Mouse (Mus musculus): ENCODE data around the gene Nbeal1.
"Not testable (repeated sequence)": the region's sequence is repeated elsewhere in the genome, so short reads cannot be mapped to it uniquely, and the experiment has no call there.

Gene Nbeal1

GRCm38 (mm10) chr1:60179932-60180783, at the start of gene Nbeal1:
Gene Nbeal1 (plus strand): TSS chr1:60180599.
- DNase-seq (ENCODE audit: low read depth, low spot score), result peak; percentile 99

GRCm38 (mm10) chr1:60137346-60137745, 43.1 kb upstream of the Nbeal1 start:
- no peak for DNase-seq (ENCODE audit: low read depth, low spot score)

- DNase-seq (ENCODE audit: low read depth, low spot score), result no peak
Measured at GRCm38 (mm10) chr1:60152700-60153099, 27.7 kb upstream of the Nbeal1 start.

- no peak for DNase-seq (ENCODE audit: low read depth, low spot score)
Measured at GRCm38 (mm10) chr1:60156651-60157050, 23.7 kb upstream of the Nbeal1 start.

- peak; percentile 65 for DNase-seq (ENCODE audit: low read depth, low spot score)
Measured at GRCm38 (mm10) chr1:60158411-60158810, 22.0 kb upstream of the Nbeal1 start.

- DNase-seq (ENCODE audit: low read depth, low spot score), result no peak
Measured at GRCm38 (mm10) chr1:60163676-60164075, 16.7 kb upstream of the Nbeal1 start.

GRCm38 (mm10) chr1:60169626-60170025, 10.8 kb upstream of the Nbeal1 start:
- DNase-seq (ENCODE audit: low read depth, low spot score), result peak; percentile 13

GRCm38 (mm10) chr1:60170251-60170650, 10.1 kb upstream of the Nbeal1 start:
- no peak for DNase-seq (ENCODE audit: low read depth, low spot score)

- no peak for DNase-seq (ENCODE audit: low read depth, low spot score)
Measured at GRCm38 (mm10) chr1:60173119-60173518, 7.3 kb upstream of the Nbeal1 start.

- DNase-seq (ENCODE audit: low read depth, low spot score), result not testable (repeated sequence)
Measured at GRCm38 (mm10) chr1:60177814-60178213, 2.6 kb upstream of the Nbeal1 start.

- DNase-seq (ENCODE audit: low read depth, low spot score), result no peak
Measured at GRCm38 (mm10) chr1:60179376-60179775, 1.0 kb upstream of the Nbeal1 start.

- DNase-seq (ENCODE audit: low read depth, low spot score), result peak; percentile 40
Measured at GRCm38 (mm10) chr1:60180784-60181221, 404 bp downstream of the Nbeal1 start.

GRCm38 (mm10) chr1:60188454-60188853, 8.1 kb downstream of the Nbeal1 start:
- DNase-seq (ENCODE audit: low read depth, low spot score), result no peak

- no peak for DNase-seq (ENCODE audit: low read depth, low spot score)
Measured at GRCm38 (mm10) chr1:60196813-60197212, 16.4 kb downstream of the Nbeal1 start.

- DNase-seq (ENCODE audit: low read depth, low spot score), result no peak
Measured at GRCm38 (mm10) chr1:60199006-60199405, 18.6 kb downstream of the Nbeal1 start.

- DNase-seq (ENCODE audit: low read depth, low spot score), result no peak
Measured at GRCm38 (mm10) chr1:60236261-60236660, 55.9 kb downstream of the Nbeal1 start.

- no peak for DNase-seq (ENCODE audit: low read depth, low spot score)
Measured at GRCm38 (mm10) chr1:60240430-60240829, 60.0 kb downstream of the Nbeal1 start.

GRCm38 (mm10) chr1:60268113-60268512, 87.7 kb downstream of the Nbeal1 start:
- no peak for DNase-seq (ENCODE audit: low read depth, low spot score)

GRCm38 (mm10) chr1:60269314-60269713, 88.9 kb downstream of the Nbeal1 start:
- no peak for DNase-seq (ENCODE audit: low read depth, low spot score)

GRCm38 (mm10) chr1:60272471-60272870, 92.1 kb downstream of the Nbeal1 start:
- DNase-seq (ENCODE audit: low read depth, low spot score), result no peak

GRCm38 (mm10) chr1:60293921-60294320, 113.5 kb downstream of the Nbeal1 start:
- no peak for DNase-seq (ENCODE audit: low read depth, low spot score)

- DNase-seq (ENCODE audit: low read depth, low spot score), result peak; percentile 87
Measured at GRCm38 (mm10) chr1:60342808-60343629, 162.6 kb downstream of the Nbeal1 start, which contains the start of gene Cyp20a1. Gene Cyp20a1 (plus strand): TSS chr1:60343323.

Measured in skeletal muscle tissue, adult 2 months (tissue).